Mouse (Mus musculus): Measurements from ENCODE around the gene Ddx47.

Ddx47 gene

DNA sequence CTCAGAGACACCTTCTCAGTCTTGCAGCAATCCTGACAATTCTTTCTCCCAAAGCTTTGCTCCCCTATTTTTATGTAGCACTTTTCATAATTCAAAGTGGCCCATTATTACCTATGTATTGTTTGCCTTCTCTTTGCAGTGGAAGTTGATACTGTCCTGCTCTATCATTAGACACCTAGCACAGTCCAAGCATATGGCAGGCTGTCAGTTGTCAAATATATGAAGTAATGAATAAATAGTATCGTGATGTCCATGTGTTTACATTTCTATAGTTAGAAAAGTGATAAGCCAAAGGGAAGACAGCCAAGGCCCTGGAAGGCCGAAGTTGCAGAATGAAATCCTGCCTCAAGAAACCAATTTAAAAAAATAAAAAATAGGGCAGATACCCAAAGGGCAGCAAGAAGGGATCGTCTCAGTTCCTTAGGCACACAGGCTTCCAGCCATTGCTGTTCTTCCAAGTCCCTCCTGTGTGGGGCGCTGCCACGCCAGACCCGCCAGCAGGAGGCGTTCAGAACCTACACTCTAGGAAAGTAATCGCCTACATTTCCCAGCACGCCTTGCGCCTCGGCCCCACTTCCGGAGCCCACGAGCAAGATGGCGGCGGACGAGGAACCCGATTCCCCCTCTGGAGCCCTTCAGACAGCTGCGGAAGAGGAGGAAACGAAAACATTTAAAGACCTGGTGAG is at the start of gene Ddx47:
Gene Ddx47 (plus strand): TSS at position 565 of the 686 bp plus-strand sequence.
- DNase-seq = peak; percentile 94 to 96

DNA sequence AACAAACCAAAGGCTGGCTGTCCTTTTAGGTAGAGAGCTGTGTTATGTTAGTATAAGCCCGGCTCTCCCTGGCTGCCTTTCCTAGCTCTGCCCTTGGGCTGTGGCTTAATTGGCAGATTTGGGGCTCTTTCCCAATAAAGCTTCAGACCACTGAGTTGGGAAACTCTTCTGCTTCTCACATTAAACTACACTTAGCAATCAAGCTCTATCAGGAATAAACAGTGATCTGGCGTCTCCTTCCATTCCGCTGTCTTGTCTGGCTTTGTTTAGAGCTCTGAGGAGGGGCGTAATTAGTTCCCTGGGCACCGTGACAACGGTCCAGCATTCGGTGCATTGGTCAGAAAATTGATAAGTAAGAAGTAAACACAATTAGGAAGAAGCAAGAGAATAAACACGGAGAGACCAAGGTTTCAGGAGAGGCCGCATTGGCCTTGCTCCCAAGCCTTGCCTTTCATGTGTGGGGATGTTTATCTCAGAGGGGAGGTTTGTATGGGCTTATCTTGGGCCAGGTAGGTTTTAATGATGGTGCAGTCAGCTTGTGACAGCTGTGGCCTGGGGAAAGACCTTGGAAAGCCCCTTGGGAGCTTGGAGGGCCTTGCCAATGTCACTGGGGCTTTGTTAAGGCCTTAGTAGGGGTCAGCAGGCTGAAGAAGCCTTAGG is 49.4 kb upstream of the Ddx47 start:
- peak in 1 of 2 experiments; percentile 36 for DNase-seq

DNA sequence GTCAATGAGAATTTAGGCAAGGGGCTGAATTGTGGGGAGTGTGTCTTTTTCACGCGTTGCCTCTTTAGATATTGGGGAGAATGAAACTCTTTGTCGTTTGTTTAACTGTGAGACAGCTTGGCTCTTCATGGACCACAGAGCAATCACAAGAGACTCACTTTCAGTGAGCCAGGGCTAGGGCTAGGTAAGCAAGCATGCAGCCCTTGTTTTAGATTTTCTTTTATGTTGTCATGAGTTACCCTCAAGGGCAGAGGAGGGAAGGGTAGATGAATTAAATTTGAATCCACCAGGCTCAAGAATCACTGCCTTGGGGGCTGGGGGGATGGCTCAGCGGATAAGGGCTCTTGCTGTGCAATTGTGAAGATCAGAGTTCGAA is 48.9 kb upstream of the Ddx47 start:
- no peak for DNase-seq

DNA sequence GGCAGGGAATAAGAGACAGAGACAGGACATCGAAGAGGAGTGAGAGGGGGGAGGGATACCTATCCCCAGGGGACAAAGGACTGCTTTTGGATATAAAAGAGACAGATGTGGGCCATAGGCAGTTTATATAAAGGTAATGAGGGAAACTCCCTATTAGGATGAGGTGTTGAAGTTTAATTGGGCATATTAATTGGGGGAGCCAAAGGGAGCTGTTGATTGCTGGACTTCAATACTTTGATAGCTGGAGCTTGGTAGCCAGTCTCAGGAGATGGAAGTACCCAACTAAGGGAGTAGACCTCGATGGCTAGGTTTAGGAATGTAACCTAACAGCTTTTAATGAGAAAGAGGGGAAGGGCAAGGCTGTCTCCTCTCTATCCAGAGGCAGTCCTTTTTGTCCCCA is 47.5 kb upstream of the Ddx47 start:
- DNase-seq = no peak

DNA sequence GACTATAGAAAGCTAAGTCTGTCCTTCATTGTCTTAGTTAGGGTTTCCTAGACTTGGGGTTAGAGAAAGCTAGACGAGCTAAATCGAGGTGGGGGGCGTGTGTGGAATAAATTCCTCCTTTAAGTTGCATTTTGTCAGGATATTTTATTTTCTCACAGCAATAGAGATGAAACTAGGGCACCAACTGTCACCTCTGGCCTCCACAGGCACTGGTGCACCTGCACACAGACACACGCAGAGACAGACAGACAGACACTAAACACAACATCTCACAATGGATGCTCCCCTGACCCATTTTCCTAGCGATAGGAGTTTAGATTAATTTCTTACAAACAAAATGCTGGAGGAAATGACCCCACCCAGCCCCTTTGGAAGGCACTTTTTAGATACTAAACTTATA is 44.7 kb upstream of the Ddx47 start:
- DNase-seq = no peak

DNA sequence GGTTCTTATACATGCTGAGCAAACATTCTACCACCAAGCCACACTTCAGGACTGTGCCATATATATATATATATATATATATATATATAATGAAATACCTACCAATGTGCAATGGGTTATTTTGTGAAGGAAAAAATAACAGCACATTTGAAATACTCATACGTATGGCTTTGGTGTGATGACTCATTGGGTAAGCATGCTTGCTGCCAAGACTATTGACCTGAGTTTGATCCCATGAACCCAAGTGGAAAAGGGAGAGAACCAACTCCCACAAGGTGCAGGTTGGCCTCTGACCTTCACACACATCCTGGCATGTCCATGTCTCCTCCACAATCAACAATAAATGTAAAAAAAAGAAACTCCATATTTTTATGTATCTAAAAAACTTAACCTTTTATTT is 43.1 kb upstream of the Ddx47 start:
- no peak for DNase-seq

DNA sequence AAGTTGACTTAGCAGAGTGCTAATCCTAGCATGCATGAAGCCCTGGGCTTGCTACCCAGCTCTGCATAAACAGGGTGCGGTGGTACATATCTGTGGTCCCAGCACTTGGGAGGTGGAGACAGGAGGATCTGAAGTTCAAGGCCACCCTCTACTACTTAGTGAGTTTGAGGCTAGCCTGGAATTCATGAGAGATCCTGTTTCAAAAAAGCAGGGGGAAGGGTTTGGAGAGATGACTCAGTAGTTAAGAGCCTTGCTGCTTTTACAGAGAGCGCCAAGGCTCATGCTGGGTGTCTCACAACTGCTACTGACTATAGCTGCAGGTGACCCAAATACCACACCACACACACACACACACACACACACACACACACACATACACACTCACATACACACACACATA is 41.9 kb upstream of the Ddx47 start:
- no peak for DNase-seq

DNA sequence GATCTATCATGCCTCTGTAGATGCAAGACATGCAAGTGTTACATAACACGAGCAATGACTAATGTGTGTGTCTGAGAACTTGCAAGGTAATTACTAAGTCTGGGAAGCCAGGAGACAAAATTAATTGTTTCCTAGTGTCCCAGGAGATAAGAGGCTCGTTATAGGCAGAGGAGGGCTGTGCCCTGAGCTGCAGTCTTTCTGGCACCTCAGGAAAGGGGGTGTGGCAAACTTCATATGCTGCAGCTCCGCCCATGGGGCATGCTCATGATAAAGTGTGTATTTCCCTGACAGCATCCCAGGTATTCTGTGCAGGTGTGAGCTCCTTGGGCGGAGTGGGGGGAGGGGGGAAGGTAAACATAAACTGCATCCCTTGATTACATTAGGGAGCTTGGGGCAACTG is 39.3 kb upstream of the Ddx47 start:
- no peak for DNase-seq

DNA sequence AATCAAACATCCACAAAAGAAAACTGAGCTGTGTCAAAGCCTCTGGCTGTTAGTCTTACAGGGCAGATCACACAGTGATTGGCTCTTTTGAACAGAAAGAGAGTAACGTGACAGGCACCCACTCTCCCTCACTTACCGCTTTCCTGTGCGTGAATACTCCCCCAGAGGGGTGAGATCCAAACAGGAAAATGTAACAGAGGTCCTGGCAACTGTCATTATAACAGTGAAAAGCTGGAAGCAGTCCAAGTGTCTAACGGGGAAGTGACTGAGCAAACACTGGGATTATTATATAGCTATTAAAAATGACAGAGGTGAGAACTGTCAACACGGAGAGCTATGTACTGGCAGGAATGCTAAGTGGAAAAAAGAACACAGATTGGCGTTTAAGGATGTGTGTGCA is 34.8 kb upstream of the Ddx47 start:
- peak in 1 of 2 experiments; percentile 36 for DNase-seq

DNA sequence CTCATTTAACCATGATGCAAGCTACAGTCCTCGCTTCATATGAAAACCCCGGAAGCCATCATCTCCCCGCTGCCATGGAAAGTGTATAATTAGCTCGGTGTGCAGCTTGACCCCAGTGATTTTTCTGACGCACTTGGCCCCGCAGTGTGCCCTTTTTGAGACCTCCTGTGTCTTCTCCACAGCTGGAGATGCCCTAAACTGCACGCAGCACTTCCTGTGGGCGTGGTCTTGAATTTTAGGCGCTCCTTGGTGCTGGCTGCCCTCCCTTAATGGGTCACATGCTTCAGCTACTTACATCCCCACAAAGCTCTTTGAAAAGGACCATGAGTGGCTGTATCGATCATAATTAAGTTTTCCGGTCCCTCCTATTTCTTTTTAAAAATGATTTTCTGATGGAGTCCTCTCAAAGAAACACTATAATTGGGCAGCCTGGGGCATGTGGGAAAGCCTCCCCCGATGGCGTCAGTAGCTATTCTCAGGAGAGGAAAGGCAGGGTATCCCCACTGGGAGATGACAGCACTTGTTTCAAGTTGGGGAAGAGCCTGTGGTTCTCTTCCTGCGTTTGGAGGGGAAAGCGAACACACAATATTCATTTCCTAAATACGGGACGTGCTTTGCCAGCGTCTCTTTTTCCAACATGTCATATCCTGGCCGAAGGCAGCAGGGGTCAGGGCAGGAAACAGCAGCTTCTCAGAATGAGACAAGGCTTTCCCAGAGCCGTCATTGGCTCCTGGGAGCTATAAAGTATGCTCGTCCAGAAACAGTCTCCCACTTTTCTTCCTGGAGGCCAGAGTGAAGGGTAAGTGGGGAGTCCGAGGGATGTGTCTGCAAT is 30.0 kb upstream of the Ddx47 start, which contains the start of gene Apold1:
Gene Apold1 (plus strand): TSS at position 488 of the 832 bp plus-strand sequence.
- DNase-seq = peak; percentile 49 to 62

DNA sequence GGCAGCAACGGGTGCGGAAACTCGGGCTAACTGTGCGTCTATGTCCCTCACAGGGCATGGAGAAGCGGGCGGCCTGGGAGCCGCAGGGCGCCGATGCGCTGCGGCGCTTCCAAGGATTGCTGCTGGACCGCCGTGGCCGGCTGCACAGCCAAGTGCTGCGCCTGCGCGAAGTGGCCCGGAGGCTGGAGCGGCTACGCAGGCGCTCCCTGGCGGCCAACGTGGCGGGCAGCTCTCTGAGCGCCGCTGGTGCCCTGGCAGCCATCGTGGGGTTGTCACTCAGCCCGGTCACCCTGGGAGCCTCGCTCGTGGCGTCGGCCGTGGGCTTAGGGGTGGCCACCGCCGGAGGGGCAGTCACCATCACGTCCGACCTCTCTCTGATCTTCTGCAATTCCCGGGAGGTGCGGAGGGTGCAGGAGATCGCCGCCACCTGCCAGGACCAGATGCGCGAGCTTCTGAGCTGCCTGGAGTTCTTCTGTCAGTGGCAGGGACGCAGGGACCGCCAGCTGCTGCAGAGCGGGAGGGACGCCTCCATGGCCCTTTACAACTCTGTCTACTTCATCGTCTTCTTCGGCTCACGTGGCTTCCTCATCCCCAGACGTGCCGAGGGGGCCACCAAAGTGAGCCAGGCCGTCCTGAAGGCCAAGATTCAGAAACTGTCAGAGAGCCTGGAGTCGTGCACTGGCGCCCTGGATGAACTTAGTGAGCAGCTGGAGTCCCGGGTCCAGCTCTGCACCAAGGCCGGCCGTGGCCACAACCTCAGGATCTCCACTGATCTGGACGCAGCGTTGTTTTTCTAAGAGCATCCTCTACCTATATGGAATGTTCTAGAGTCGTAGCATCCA is 27.7 kb upstream of the Ddx47 start:
- peak; percentile 94 for DNase-seq

DNA sequence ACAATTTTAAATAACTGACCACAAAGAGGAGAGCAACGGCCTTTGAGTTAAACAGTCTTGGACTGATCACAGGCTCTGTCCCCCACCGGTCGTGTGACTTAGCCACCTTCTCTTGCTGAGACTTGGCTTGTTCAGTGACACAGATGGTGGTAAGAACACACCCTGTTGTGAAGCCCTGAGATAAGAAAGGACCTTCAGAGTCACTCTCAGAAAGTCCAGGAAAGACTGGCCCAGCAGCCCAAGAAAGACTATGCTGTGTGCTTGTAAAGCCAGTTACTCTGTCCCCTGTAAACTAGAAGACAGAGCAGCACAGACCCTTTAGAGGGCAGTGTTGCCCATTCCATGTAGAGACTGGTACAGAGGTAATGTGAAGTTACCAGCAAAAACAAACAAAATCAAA is 26.7 kb upstream of the Ddx47 start:
- DNase-seq = peak in 1 of 2 experiments; percentile 37

DNA sequence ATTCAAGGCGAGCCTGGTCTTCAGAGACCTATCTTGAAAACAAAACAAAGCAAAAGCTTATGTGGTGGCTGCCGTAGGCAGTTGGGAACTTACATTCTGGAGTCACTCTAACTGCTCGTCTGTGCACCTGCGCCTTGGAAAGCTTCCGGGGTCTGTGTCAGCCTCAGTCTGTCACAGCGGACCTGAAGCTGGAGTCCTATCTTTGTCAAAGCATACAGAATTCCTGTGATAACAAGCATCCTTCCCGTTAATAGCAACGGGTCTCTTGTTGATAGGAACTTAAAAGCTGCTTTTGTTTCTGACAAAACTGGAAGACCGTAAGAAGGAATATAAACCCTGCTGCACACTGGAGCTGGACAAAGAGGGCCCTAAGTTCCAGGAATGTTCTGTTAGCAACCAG is 23.0 kb upstream of the Ddx47 start:
- no peak for DNase-seq

DNA sequence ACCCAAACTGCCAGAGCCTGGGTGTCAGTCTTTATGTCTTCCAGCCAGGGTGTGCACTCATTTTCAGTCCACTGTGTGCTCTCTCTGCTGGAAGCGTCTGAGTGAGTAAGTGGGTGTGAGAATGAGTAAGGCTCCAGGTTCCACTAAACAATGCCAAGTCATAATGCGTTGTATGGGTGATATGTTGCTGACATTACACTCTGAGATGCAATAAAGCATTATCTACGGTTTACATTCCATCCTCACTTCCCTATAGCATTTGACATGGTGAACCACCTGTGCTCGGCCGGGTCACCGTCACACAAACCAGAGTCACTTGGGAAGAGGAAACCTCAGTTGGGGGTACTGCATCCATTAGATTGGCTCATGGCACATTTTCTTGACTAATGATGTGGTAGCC is 20.7 kb upstream of the Ddx47 start:
- DNase-seq = no peak

DNA sequence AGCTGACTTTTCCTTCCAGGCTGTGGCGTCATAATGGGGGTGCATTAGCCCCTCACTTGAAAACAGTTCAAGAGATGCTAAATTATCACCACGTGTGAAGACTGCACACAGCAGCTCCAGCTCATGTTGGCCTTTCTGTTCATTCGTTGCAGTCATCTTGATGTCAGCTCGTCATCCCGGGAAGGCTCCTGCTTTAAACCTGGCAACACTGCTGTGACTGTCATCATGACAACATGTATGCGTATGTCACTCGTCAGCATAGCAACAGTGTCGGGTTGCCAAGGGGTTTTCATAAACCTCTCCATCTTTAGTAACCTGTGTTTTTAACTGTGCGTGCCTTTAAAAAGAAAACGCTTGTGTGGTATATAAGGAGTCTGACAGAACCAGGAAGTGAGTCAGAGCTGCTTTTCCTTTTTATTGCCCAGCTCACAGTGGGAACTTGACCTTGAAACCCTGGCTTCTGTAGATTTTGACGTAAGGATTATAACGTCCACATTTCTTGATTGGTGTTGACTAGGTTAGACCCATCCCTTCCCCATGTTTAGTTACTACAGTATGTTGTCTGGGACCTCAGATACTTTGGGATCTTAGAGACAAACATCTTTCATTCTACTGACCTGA is 17.3 kb upstream of the Ddx47 start:
- DNase-seq = no peak

DNA sequence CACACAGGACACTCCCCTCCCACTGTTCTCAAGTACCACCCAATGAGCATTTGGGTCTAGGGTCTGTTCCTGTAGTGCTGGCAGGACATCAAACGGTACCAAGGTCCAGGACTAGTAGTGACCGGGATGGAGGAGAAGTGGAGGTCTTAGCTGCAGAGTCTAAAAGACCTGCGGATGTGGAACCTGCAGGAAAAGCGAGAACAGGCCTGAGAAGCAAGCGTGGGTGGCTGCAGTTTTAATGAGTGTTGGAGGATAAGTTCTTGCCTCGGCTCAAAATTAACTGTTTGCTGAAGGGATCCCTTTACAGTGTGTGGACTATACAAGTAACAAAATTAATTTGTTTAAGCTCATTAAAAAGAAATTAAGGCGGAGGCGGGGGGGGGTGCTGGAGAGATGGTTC is 16.4 kb upstream of the Ddx47 start:
- no peak for DNase-seq

DNA sequence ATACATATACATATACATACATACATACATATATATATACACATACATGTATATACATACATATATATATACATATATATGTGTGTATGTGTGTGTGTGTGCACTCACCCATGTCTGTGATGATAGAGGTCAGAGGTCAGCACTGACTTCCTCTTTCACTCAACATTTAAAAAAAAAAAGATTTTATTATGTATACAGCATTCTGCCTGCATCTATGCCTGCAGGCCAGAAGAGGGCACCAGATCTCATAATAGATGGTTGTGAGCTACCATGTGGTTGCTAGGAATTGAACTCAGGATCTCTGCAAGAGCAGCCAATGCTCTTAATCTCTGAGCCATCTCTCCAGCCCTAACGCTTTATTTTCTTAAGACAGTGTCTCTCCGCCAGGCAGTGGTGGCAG is 14.5 kb upstream of the Ddx47 start:
- DNase-seq = no peak

DNA sequence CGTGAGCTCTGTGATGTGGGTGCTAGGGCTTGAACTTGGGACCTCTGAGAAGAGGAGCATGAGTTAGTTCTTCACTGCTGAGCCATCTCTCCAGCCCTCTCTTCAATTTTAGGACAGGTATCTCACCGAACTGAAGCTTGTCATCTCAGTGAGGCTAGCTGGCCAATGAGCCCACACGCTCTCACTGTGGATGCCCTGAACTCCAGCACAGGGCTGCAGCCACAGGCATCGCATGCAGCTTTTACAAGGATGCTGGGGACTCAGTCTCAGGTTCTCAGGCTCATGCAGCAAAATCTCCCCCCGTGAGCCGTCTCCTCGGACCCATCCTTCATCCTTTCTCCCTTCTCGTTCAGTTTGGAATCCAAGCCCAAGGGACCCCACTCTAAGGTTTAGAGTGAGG is 13.3 kb upstream of the Ddx47 start:
- no peak for DNase-seq

DNA sequence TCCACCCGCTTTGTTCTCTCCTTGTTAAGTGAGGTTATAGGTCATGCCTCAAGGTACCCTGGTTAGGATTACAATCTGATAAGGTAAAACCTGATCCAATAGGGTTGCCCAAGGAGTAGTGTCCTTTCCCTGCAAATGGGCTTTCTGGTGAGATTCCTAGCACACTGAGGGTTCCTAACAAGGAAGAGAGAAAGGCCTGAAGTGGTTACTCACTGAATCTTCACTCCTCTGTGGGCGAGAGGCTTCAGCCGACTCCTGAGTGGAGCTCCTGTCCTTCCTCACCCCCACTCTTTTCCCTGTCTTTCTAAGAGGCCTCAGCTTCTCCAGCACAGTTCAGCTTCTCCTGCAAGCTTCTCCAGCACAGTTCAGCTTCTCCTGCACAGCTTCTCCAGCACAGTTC is 12.6 kb upstream of the Ddx47 start:
- no peak for DNase-seq

DNA sequence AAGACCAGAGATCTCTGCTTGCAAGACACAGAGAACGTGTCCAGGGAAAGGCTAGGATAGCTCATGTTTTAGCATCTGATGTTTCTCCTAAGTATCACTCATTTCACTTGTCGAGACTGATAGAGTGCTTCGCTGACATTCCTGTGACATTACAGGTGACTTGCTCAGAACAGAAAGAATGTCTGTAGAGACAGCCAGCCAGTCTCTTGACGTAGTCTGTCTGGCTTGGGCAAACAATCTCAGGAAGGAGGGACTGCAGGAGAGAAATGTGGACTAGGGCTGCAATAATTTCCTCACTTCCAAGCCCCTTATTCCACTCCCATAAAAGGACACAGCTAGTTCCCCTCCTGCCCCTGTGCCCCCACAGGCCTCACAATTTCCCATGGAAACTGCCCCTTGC is 11.1 kb upstream of the Ddx47 start:
- no peak for DNase-seq

DNA sequence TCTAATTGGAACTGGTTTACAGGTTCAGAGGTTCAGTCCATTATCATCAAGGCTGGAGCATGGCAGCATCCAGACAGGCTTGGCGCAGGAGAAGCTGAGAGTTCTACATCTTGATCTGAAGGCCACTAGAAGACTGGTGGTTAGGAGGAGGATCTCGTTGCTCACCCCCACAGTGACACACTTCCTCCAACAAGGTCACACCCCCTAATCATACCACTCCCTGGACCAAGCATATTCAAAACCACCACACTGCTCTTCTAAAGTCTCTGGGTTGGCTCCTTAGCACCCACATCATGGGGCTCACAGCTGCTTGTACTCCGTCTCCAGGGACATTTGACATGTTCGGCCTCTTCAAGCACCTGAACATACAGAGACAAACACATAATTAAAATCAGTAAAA is 9.4 kb upstream of the Ddx47 start:
- DNase-seq = no peak

DNA sequence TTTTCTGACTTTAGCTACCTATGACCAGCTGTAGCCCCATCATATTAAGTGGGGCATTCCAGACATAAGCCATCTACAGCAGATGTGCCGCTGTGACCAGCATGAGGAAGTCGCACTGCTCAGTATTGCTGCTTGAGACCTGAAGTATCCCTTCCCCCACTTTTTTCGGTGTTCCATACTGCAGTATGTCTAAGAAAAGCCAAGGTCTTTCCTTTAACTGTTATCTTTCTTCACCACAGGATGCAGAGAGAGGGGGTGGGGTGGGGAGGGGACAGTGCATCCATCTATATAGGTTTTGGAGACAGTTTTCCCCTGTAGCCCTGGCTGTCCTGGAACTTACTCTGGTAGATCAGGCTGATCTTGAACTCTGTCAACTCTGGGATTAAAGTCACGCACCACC is 5.0 kb upstream of the Ddx47 start:
- DNase-seq = no peak

DNA sequence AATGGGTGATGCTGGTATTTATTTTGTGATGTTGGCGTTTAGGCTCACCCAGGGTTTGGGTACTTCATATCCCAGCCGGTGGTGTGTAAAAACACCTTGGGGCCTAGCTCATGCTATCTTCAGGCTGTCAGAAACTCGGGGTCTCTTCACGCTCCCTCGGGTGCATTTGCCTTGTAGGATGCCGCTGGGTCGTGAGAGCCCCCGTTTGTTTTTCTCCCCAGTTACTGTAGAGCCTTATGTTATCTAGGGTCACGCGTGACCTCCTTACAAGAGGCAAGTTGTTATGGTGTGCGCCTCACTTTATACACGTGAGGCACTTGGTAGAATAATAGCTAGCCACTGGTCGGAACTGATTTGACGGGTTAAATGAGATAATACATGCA is 313 bp downstream of the Ddx47 start:
- no peak for DNase-seq
